Mouse (Mus musculus) kidney, embryonic 16.5 days (tissue): ENCODE data around the gene Bbs5. TPM values are rescaled to one million over a fixed set of nuclear protein-coding genes. Genes with fewer than 3 reads are reported as not detected.

Source experiments
- ATAC-seq: fragments of 200-750 bp; cut with Nextera tagmentation; 2 replicates; pipeline ENCODE4 v1.8.0; 2017; ENCODE audit warnings: moderate TSS enrichment; ENCODE audit not compliant: low FRiP score, low TSS enrichment
- H3K27ac ChIP-seq: fragments of 300-500 bp; sonication (generic); 2 replicates; pipeline ENCODE4 v1.5.1; 2014; ENCODE audit warnings: low read length
- H3K27me3 ChIP-seq: fragments of 300-500 bp; sonication (generic); 2 replicates; pipeline ENCODE4 v1.6.1; 2014; ENCODE audit warnings: low read length, control low read depth, mixed read lengths; ENCODE audit not compliant: insufficient read depth
- H3K36me3 ChIP-seq: fragments of 300-500 bp; sonication (generic); 2 replicates; pipeline ENCODE4 v1.6.1; 2014; ENCODE audit warnings: low read length, control low read depth, mixed read lengths; ENCODE audit not compliant: insufficient read depth
- H3K4me1 ChIP-seq: fragments of 300-500 bp; sonication (generic); 2 replicates; pipeline ENCODE4 v1.6.1; 2014; ENCODE audit warnings: low read length, control low read depth, mixed read lengths; ENCODE audit not compliant: insufficient read depth
- H3K4me2 ChIP-seq: fragments of 300-500 bp; sonication (generic); replicated peaks from 2 replicates; pipeline ENCODE4 v1.6.1; 2014; ENCODE audit warnings: low read depth, low read length
- H3K4me3 ChIP-seq: fragments of 300-500 bp; sonication (generic); 2 replicates; pipeline ENCODE4 v1.5.1; 2014; ENCODE audit warnings: mild to moderate bottlenecking, low read length
- H3K9ac ChIP-seq: fragments of 300-500 bp; sonication (generic); replicated peaks from 2 replicates; pipeline ENCODE4 v1.6.1; 2014; ENCODE audit warnings: low read length
- H3K9me3 ChIP-seq: fragments of 300-500 bp; sonication (generic); 2 replicates; pipeline ENCODE4 v1.6.1; 2016; ENCODE audit warnings: low read length, control low read depth
- WGBS: fragments of 180-500 bp; shearing (Covaris S2); extraction: QIAGEN DNeasy Blood & Tissue Kit; methylation state at CpG from one replicate; pipeline ENCODE4 v1.1.7; 2014; 5-methylcytosine and 5-hydroxymethylcytosine counted together
- polyA plus RNA-seq: library from polyadenylated mRNA; unstranded; fragments of >200 nt; fragmentation: Nextera tagmentation; extraction: Ambion mirVana; gene quantifications from 2 replicates; pipeline ENCODE4 v1.2.1, GENCODE M21; 2015

Bbs5 gene
- polyA plus RNA-seq: 16.1 and 19.9 TPM in 2 replicates

DNA sequence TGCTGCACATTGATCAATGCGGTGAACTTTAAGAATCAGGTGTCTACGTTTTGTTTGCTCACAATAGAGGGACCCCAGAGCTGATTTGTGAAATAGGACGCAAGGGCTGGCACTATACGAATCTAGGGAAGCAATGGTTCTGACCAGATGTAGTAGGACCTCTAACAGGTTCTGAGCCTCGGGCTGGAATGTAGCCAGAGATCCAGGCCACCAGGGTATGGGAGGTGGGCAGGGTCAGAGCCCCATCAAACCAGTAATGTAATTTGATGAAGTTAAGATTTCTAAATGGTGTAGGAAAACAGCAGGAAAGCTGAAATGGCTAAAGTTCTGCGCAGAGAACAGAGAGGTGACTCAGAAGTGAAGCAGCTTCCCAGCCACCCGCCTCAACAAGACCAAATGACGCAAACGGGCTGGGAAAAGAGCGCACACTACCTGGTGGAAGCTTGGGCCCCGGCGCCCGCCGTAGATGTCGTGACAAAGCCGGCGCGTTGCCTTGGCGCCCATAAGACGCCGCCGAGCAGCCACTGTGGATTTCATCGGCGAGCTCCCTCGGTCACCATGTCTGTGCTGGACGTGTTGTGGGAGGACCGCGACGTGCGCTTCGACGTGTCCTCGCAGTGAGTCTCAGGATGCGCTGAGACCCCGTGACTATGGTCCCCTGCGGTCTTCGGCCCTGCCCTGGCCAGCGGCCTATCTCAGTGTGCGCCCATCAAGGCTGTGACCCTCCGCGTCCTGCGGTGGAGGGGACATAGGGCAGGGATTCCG, at the start of gene Bbs5:
Gene Bbs5 (plus strand): TSS at position 446 of the 765 bp plus-strand sequence.
- H3K4me2 ChIP-seq: peak within 1 kb of the TSS; percentile 64
- H3K9ac ChIP-seq: peak within 1 kb of the TSS; percentile 84
- H3K9me3 ChIP-seq: no peaks in the 10 kb centered on the region
- peaks cover 8% of the 10 kb centered on the region for H3K4me1 ChIP-seq
- no peak within 1 kb of the TSS for H3K27ac ChIP-seq
- no peaks in the 10 kb centered on the region for H3K27me3 ChIP-seq
- ATAC-seq: peak; percentile 92
- peak within 1 kb of the TSS; percentile 92 for H3K4me3 ChIP-seq
- no peaks in the 10 kb centered on the region for H3K36me3 ChIP-seq
- 4% methylated on average over 43 of the region's 43 CpGs for WGBS

GRCm38 (mm10) chr2:69603726-69604393, 43.1 kb upstream of the Bbs5 start:
- Histone ChIP-seq H3K27ac (peak overlapping the region; percentile 60; the same call in 1 of the 2 replicates), H3K9ac (no peak overlapping the region), H3K4me1 (no peaks in the 10 kb centered on the region), H3K27me3 (no peaks in the 10 kb centered on the region), H3K36me3 (no peaks in the 10 kb centered on the region), H3K9me3 (no peaks in the 10 kb centered on the region), H3K4me3 (no peak overlapping the region), H3K4me2 (no peak overlapping the region)
- WGBS: 88% methylated on average over 7 of the region's 7 CpGs
- ATAC-seq: no peak; the same call in 1 of the 2 replicates

DNA sequence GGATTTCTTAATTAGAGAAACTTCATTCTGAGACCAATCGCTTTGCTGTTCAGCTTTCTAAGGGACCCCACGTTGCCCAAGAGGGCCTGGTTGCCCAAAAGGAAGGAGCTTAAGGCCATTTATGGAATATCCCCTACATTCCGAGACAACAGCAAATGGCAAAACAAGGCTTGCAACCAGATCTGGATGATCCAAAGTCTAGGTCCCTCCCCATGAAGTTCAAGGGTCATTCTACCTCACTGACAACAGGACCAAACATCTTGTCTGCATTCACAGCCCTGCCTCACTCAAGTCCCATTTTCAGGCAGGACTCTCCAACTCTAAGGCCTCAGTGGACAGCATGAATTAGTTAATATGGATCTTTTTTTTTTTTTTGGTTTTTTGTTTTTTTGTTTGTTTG, 40.4 kb upstream of the Bbs5 start:
- H3K4me3 ChIP-seq: no peak overlapping the region
- H3K9me3 ChIP-seq: no peaks in the 10 kb centered on the region
- WGBS: 84% methylated on average over 3 of the region's 3 CpGs
- H3K4me2 ChIP-seq: no peak overlapping the region
- H3K9ac ChIP-seq: no peak overlapping the region
- no peaks in the 10 kb centered on the region for H3K4me1 ChIP-seq
- no peak for ATAC-seq
- H3K36me3 ChIP-seq: no peaks in the 10 kb centered on the region
- H3K27me3 ChIP-seq: no peaks in the 10 kb centered on the region
- no peak overlapping the region for H3K27ac ChIP-seq

DNA sequence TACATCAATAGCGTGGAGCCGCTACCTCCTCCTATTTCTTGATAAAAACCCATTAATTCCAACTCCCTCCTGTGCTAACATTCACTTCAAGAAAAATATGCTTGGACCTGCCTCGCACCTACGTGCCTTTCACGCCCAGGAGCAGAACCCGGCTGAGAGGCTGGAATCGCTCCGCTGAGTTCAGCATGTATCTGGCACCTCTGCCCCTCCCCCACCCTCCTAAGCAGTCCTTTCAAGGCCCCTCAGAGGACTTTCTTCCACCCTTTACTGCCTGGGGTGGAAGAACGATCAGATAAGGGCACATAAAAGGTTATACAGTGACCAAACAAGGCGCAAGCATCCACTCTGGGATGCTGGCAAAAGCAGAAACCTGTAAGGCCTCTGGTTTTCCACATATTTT, 34.7 kb upstream of the Bbs5 start:
- Histone ChIP-seq H3K4me3 (no peak overlapping the region), H3K27ac (peak overlapping the region; percentile 62; the same call in 1 of the 2 replicates), H3K4me2 (peak overlapping the region; percentile 23; the same call in 1 of the 2 replicates), H3K4me1 (peaks cover 7% of the 10 kb centered on the region), H3K9ac (no peak overlapping the region), H3K36me3 (no peaks in the 10 kb centered on the region), H3K27me3 (no peaks in the 10 kb centered on the region), H3K9me3 (no peaks in the 10 kb centered on the region)
- 7% methylated on average over 10 of the region's 10 CpGs for WGBS
- peak; percentile 91 for ATAC-seq

GRCm38 (mm10) chr2:69612716-69613115, 34.3 kb upstream of the Bbs5 start:
- 50% methylated on average over 9 of the region's 9 CpGs for WGBS
- 0 out of 2 replicates have a peak, but pooled peaks have one; percentile 17 for ATAC-seq
- H3K27ac ChIP-seq: peak overlapping the region; percentile 62; the same call in 1 of the 2 replicates

GRCm38 (mm10) chr2:69613237-69613636, 33.7 kb upstream of the Bbs5 start:
- no peak overlapping the region for H3K4me2 ChIP-seq
- no peak overlapping the region for H3K9ac ChIP-seq
- H3K4me3 ChIP-seq: no peak overlapping the region
- no peaks in the 10 kb centered on the region for H3K9me3 ChIP-seq
- no peak for ATAC-seq
- H3K4me1 ChIP-seq: peaks cover 7% of the 10 kb centered on the region
- H3K27ac ChIP-seq: peak overlapping the region; percentile 62; the same call in 1 of the 2 replicates
- H3K27me3 ChIP-seq: no peaks in the 10 kb centered on the region
- no peaks in the 10 kb centered on the region for H3K36me3 ChIP-seq
- 65% methylated on average over 4 of the region's 4 CpGs for WGBS

More at GRCm38 (mm10) chr2:69612716-69613115, 34.3 kb upstream of the Bbs5 start:
- no peak overlapping the region for H3K4me3 ChIP-seq
- no peaks in the 10 kb centered on the region for H3K36me3 ChIP-seq
- no peaks in the 10 kb centered on the region for H3K27me3 ChIP-seq
- H3K9ac ChIP-seq: no peak overlapping the region
- peaks cover 7% of the 10 kb centered on the region for H3K4me1 ChIP-seq
- no peaks in the 10 kb centered on the region for H3K9me3 ChIP-seq
- H3K4me2 ChIP-seq: peak overlapping the region; percentile 23; the same call in 1 of the 2 replicates

DNA sequence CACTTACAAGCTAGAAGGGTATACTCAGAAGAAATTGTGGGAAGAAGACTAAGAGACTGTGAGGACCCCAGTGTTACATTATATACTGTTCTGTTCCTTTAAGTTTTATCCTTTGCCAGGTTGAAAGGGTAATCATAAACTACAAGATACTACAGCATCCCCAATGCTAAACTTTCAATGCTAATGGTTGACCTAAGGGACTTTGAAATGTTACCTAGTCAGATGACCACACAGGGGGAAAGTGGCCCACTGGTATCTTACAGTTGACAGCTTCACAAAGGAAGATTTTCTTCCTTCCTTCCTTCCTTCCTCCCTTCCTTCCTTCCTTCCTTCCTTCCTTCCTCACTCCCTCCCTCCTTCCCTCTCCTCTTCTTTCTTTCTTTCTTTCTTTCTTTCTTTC, 28.6 kb upstream of the Bbs5 start:
- Histone ChIP-seq H3K4me3 (no peak overlapping the region), H3K4me2 (no peak overlapping the region), H3K27me3 (no peaks in the 10 kb centered on the region), H3K36me3 (no peaks in the 10 kb centered on the region), H3K4me1 (no peaks in the 10 kb centered on the region), H3K9ac (no peak overlapping the region), H3K9me3 (no peaks in the 10 kb centered on the region), H3K27ac (no peak overlapping the region)
- ATAC-seq: 0 out of 2 replicates have a peak, but pooled peaks have one; percentile 39

DNA sequence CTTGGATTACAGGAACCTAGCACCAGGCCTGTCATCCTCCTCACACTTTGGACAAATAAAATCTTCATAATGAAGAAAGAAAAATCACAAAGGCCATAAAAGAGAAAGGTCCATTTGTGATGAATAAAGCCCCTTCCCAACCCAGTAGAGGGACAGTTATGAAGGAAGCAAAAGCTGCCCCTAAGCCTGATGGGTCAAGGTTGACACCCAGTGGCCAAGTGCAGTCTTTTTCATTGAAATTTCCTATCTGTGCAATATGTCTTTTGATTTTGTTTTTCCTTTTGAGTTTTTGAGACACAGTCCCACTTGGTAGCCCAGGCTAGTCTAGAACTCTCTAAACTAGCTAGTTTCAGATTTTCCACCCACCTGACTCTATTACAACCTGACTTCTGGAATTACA, 27.7 kb upstream of the Bbs5 start:
- no peak overlapping the region for H3K27ac ChIP-seq
- H3K4me2 ChIP-seq: no peak overlapping the region
- H3K27me3 ChIP-seq: no peaks in the 10 kb centered on the region
- H3K9ac ChIP-seq: no peak overlapping the region
- no peak for ATAC-seq
- no peaks in the 10 kb centered on the region for H3K4me1 ChIP-seq
- H3K4me3 ChIP-seq: no peak overlapping the region
- no peaks in the 10 kb centered on the region for H3K9me3 ChIP-seq
- no peaks in the 10 kb centered on the region for H3K36me3 ChIP-seq

DNA sequence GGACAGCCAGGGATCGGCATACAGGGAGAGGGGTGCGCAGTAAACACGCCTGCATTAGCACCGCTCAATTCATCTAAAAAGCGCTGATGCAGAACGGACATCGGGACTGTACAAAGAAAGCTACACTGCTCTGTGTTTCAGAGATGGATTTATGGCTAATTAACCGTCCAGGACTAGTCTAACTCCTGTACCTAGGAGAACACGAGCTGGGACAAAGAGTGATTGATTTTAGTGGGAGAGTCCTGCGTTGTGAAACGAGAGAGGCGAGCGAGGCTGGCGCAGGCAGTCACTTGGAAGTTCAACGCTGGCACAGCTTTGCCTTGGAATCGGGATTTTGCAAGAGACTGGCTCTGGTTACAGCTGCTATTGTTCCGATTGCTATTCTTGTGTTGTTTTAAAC, 17.8 kb upstream of the Bbs5 start:
- 16% methylated on average over 17 of the region's 17 CpGs for WGBS
- H3K9me3 ChIP-seq: no peaks in the 10 kb centered on the region
- H3K4me2 ChIP-seq: peak overlapping the region; percentile 48
- H3K27ac ChIP-seq: no peak overlapping the region
- H3K4me3 ChIP-seq: peak overlapping the region; percentile 21
- H3K27me3 ChIP-seq: no peaks in the 10 kb centered on the region
- H3K4me1 ChIP-seq: no peaks in the 10 kb centered on the region
- ATAC-seq: peak; percentile 91
- peak overlapping the region; percentile 18; the same call in 1 of the 2 replicates for H3K9ac ChIP-seq
- no peaks in the 10 kb centered on the region for H3K36me3 ChIP-seq

DNA sequence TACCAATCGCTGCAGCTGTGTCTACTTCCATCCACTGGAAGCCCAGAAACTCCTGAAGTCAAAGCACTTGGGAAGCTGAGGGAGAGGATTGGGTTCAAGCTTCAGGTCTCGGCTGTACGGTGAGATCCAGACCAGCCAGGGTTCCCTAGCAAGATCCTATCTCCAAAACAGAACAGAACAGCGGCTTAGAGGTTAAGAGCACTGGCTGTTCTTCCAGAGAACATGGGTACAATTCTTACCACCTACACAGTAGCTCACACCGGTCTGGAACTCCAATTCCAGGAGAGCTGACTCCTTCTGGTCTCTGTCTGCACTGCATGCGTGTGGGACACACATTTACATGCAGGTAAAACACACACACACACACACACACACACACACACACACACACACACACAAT, 17.1 kb upstream of the Bbs5 start:
- no peak overlapping the region for H3K27ac ChIP-seq
- no peak for ATAC-seq
- H3K9ac ChIP-seq: peak overlapping the region; percentile 9; the same call in 1 of the 2 replicates
- no peaks in the 10 kb centered on the region for H3K27me3 ChIP-seq
- peak overlapping the region; percentile 48 for H3K4me2 ChIP-seq
- no peaks in the 10 kb centered on the region for H3K36me3 ChIP-seq
- 56% methylated on average over 6 of the region's 6 CpGs for WGBS
- no peaks in the 10 kb centered on the region for H3K4me1 ChIP-seq
- H3K4me3 ChIP-seq: no peak overlapping the region; the same call in 1 of the 2 replicates
- H3K9me3 ChIP-seq: no peaks in the 10 kb centered on the region
